Mouse (Mus musculus) G1E-ER4 (cell line): ENCODE results near the gene H2-DMa. TPM values are rescaled to one million over a fixed set of nuclear protein-coding genes. Genes with fewer than 3 reads are reported as not detected.

Experiments used
- GATA1 ChIP-seq: IDR thresholded peaks from one replicate; pipeline ENCODE4 v1.8.0; 2012; ENCODE audit warnings: low read length, inconsistent platforms
- polyA plus RNA-seq: library from polyadenylated mRNA; stranded (reverse); fragments of >175 nt; gene quantifications from 2 replicates; pipeline ENCODE4 v1.2.3, GENCODE M21; 2012

The H2-DMa gene
- polyA plus RNA-seq, 1 experiment = 2.0 TPM

- no peak for TF ChIP-seq GATA1
Measured at GRCm38 (mm10) chr17:34128944-34129791, 9.8 kb downstream of the H2-DMa start.

DNA sequence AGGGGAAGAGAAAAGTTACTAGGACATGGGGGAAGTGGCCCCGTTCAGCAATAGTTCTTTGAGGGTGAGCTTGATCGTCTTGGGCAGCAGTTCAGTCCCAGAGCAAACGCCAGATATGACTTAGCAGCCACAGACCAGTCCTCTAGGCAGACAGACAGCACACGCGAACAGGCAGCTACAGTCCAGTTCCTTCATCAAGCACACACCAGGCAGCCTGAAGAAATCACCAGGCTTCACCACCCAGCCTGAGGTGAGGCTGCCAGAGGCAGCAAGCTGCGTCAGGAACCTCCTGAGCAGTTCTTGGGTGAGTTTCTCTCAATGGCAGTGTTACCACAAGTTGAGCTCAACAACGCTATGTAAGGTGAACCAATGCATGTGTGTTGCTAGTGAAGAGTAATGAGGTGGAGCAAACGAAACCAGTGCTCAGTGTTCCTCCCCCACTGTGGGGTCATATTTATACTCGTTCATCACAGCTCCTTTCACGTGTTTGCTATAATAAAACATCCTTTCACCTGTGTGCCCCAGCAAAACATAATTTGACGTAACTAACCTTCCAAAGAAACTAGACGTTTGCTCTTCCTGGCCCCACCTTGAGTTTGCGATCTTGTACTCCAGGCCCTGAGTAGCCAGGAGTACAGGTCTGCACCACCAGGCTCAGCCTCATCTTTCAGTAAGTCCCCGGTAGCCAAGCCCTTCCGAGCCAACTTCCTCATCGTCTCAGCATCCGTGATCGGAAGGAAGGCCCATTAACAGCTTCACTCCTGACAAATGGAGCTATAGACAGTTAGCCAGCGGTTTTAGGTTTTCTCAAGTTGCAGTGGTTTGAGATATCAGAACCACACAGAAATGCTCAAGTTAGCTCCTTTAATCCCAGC is 11.0 kb downstream of the H2-DMa start:
- no peak for TF ChIP-seq GATA1

DNA sequence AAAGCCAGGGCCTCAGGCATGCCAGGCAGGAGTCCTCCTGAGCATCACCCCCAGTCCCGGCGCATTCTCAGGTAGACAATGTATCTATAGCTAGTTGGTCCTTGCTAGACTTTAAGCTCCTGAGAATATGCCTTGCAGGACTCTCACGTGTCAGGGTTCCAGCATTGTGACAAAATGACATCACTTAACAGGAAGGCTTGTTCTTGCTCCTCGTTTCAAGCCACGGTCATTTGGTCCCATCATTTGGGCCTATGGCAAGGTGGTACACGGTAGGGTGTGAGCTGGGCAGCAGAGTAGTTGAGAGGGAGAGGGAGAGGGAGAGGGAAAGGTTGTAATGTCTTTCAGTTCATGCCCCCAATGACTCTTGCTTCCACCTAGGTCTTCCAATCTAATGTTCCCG is 12.6 kb downstream of the H2-DMa start:
- no peak for TF ChIP-seq GATA1

DNA sequence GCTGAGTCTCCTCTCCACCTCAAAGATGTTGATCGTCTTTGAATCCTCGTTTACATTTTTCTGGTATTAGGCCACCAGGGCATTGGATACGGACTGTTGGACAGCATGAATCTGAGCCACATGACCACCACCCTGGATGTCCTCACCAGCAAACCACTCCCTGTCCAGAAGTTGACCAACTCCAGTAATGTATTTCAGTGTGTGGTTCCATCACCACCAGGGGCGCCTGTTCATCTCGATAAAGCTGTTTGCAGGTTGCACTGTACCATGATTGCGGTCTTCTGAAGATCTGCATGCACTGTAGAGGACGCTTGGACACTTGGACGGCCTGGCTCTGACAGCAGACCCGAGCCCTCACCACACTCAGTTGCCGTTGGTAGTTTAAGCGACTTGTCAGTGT is 13.9 kb downstream of the H2-DMa start:
- TF ChIP-seq GATA1 = no peak

- TF ChIP-seq GATA1 = no peak
Measured at GRCm38 (mm10) chr17:34134451-34134850, 15.1 kb downstream of the H2-DMa start.

- TF ChIP-seq GATA1 = no peak
Measured at GRCm38 (mm10) chr17:34135297-34136224, 16.2 kb downstream of the H2-DMa start.

GRCm38 (mm10) chr17:34137601-34138000 is 18.3 kb downstream of the H2-DMa start:
- no peak for TF ChIP-seq GATA1

- TF ChIP-seq GATA1 = no peak
Measured at GRCm38 (mm10) chr17:34138655-34139054, 19.3 kb downstream of the H2-DMa start.

DNA sequence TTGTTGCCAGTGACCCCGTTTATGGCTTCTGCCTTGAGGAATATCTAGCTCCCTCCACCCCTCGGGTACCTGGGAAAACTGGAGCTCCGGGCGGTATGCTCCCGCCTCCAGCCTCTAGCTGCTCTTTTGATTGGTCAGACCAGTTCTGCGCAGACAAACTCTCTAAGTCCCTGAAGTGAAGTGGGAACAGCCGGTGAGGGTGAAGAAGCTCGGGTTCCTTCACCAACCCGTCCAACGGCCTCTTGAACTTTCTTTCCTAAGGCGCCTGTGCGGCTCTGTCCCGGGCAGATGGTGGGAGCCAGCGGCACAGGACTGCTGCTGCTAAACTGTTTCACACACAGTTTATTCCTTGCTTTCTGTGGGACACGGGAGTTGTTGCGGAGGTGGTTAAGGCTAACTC is 20.1 kb downstream of the H2-DMa start:
- TF ChIP-seq GATA1 = no peak

DNA sequence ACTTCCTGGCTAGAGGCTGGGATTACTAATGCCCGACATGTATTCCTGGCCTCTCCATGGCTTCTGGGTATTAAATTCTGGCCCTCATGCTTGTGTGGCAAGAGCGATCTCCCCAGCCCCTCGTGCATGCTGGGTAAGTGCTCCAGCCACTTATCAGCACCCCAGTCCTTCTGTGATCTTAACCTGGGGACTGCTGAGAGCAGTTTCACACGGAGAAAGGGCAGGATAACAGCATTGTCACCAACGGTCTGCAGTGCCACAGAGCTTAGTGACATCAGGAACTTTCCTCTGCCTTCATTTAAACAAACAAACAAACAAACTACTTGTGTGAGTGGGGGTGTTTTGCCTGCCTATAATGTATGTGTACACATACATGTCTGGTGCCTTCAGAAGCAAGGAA is 20.9 kb downstream of the H2-DMa start:
- TF ChIP-seq GATA1 = no peak

GRCm38 (mm10) chr17:34141448-34141847 is 22.1 kb downstream of the H2-DMa start:
- TF ChIP-seq GATA1 = no peak

- no peak for TF ChIP-seq GATA1
Measured at GRCm38 (mm10) chr17:34142456-34143010, 23.2 kb downstream of the H2-DMa start.

- TF ChIP-seq GATA1 = no peak
Measured at GRCm38 (mm10) chr17:34143033-34143432, 23.7 kb downstream of the H2-DMa start, which contains the start of gene H2-DMb2. Gene H2-DMb2, plus strand, starts transcription at chr17:34143307.

DNA sequence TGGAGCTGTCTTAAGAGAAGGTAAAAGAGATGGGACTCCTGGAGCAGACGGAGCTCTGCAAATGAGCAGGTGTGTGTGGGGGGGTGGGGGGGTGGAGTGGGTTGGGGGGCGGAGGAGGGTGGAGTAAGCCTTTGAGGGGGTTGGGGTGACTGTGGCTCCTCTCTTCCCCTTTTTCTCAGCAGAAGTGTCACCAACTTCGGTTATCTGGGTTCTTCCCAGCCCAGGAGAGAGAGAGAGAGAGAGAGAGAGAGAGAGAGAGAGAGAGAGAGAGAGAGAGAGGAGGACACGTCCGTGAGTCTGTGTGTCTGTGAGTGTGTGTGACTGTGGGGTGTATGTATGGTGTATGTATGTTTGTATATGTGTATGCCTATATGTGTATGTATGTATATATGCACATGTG is 24.1 kb downstream of the H2-DMa start:
- TF ChIP-seq GATA1 = no peak

DNA sequence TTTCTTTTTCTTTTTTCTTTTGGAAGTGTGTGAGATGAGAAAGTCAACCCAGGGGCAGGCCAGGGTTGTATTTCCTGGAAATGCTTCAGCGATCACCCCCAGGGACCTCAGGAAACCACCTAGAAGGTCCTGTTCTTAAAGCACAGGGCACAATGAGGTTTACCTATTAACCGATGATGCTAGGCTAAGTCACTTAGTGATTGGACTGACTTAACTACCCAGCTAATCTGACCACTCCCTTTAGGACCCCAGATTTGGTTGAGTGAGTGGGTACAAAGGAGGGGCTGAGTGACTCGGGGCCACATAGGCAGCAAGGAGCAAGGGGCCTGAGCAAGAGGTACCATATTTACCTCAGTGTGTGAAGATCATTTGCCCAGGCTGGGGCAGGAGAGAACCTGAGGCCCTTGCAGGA is 25.6 kb downstream of the H2-DMa start:
- no peak for TF ChIP-seq GATA1
